Mouse (Mus musculus) MEL (cell line): ENCODE results near the gene Dusp15. TPM values are rescaled to one million over a fixed set of nuclear protein-coding genes. Genes with fewer than 3 reads are reported as not detected.

Source experiments
- DNase-seq: peaks from one replicate; pipeline ENCODE4 v3.0.0; 2011; ENCODE audit warnings: low read depth, low spot score
- H3K27ac ChIP-seq: 2 replicates; pipeline ENCODE4 v1.5.1; 2012; ENCODE audit warnings: low read depth, mild to moderate bottlenecking, control low read depth, low read length, moderate library complexity; ENCODE audit not compliant: control insufficient read depth
- H3K27me3 ChIP-seq, 2 experiments: fragments of 150-350 bp in 1 of 2; sonication (generic) in 1 of 2; 2 replicates each; pipeline ENCODE4 v1.6.1; 2012; ENCODE audit warnings: low read length in 2 of 2, mild to moderate bottlenecking in 2 of 2, improper control_type of control experiment in 1 of 2, moderate library complexity in 1 of 2; ENCODE audit not compliant: insufficient read depth in 2 of 2, control insufficient read depth in 1 of 2
- H3K36me3 ChIP-seq, 2 experiments: 2 replicates each; pipeline ENCODE4 v1.6.1; 2012 to 2014; ENCODE audit warnings: low read length in 2 of 2, improper control_type of control experiment in 1 of 2, inconsistent platforms in 1 of 2, mild to moderate bottlenecking in 1 of 2; ENCODE audit not compliant: insufficient read depth in 2 of 2, control insufficient read depth in 1 of 2
- H3K4me1 ChIP-seq, 2 experiments: fragments of 150-350 bp in 1 of 2; sonication (generic) in 1 of 2; 2 replicates each; pipeline ENCODE4 v1.6.1; 2012; ENCODE audit warnings: low read length in 2 of 2, improper control_type of control experiment in 1 of 2, mild to moderate bottlenecking in 1 of 2; ENCODE audit not compliant: insufficient read depth in 2 of 2, control insufficient read depth in 1 of 2
- H3K4me3 ChIP-seq, 2 experiments: fragments of 150-350 bp in 1 of 2; sonication (generic) in 1 of 2; 2 replicates each; pipeline ENCODE4 v1.5.1; 2012; ENCODE audit warnings: low read depth in 2 of 2, low read length in 2 of 2, mild to moderate bottlenecking in 2 of 2, moderate library complexity in 2 of 2, control low read depth in 1 of 2, improper control_type of control experiment in 1 of 2; ENCODE audit not compliant: control insufficient read depth in 1 of 2, insufficient read depth in 1 of 2
- H3K79me2 ChIP-seq: 2 replicates; pipeline ENCODE4 v1.6.1; 2012; ENCODE audit warnings: mild to moderate bottlenecking, low read length, moderate library complexity; ENCODE audit not compliant: control insufficient read depth, poor library complexity, insufficient read depth
- H3K9ac ChIP-seq: 2 replicates; pipeline ENCODE4 v1.6.1; 2012; ENCODE audit warnings: low read depth, mild to moderate bottlenecking, control low read depth, low read length, moderate library complexity; ENCODE audit not compliant: control insufficient read depth, poor library complexity, severe bottlenecking
- H3K9me3 ChIP-seq: fragments of 150-350 bp; sonication (generic); replicated peaks from 2 replicates; pipeline ENCODE4 v1.6.1; 2012; ENCODE audit warnings: mild to moderate bottlenecking, low read length, improper control_type of control experiment, moderate library complexity; ENCODE audit not compliant: insufficient read depth
- BHLHE40 ChIP-seq: IDR thresholded peaks from 2 replicates; pipeline ENCODE4 v1.6.1; 2012; ENCODE audit warnings: low read depth, mild to moderate bottlenecking, inconsistent platforms, low read length, improper control_type of control experiment, borderline replicate concordance
- CHD1 ChIP-seq: IDR thresholded peaks from 2 replicates; pipeline ENCODE4 v1.6.1; 2012; ENCODE audit warnings: low read depth, mild to moderate bottlenecking, inconsistent platforms, low read length, improper control_type of control experiment
- CTCF ChIP-seq, 3 experiments: IDR thresholded peaks in 2 of 3; conservative IDR thresholded peaks in 1 of 3; 2 replicates each; pipeline ENCODE4 v1.5.1; 2011 to 2012; ENCODE audit warnings: low read length in 3 of 3, low read depth in 2 of 3, mild to moderate bottlenecking in 2 of 3, improper control_type of control experiment in 1 of 3, inconsistent platforms in 1 of 3, mixed read lengths in 1 of 3, moderate library complexity in 1 of 3; ENCODE audit not compliant: control insufficient read depth in 1 of 3, insufficient read depth in 1 of 3, poor library complexity in 1 of 3, severe bottlenecking in 1 of 3
- EP300 ChIP-seq, 2 experiments: IDR thresholded peaks; 2 replicates each; pipeline ENCODE4 v1.6.1; 2011; ENCODE audit warnings: improper control_type of control experiment in 2 of 2, low read length in 2 of 2, low read depth in 1 of 2, mild to moderate bottlenecking in 1 of 2
- ETS1 ChIP-seq: IDR thresholded peaks from 2 replicates; pipeline ENCODE4 v1.6.1; 2012; ENCODE audit warnings: low read depth, mild to moderate bottlenecking, inconsistent platforms, low read length, improper control_type of control experiment, moderate library complexity
- GABPA ChIP-seq: IDR thresholded peaks from 2 replicates; pipeline ENCODE4 v1.6.1; 2012; ENCODE audit warnings: low read depth, mild to moderate bottlenecking, inconsistent platforms, low read length, improper control_type of control experiment, moderate library complexity
- MAFK ChIP-seq: IDR thresholded peaks from 2 replicates; pipeline ENCODE4 v1.6.1; 2011; ENCODE audit warnings: low read depth, mild to moderate bottlenecking, low read length, improper control_type of control experiment, borderline replicate concordance
- MAX ChIP-seq: IDR thresholded peaks from 2 replicates; pipeline ENCODE4 v1.6.1; 2011; ENCODE audit warnings: low read length, improper control_type of control experiment
- MEF2A ChIP-seq: IDR thresholded peaks from 2 replicates; pipeline ENCODE4 v1.6.1; 2014; ENCODE audit warnings: low read depth, mild to moderate bottlenecking, inconsistent platforms, low read length, improper control_type of control experiment; ENCODE audit not compliant: poor library complexity, insufficient replicate concordance, severe bottlenecking; ENCODE audit errors: extremely low read depth
- MXI1 ChIP-seq: IDR thresholded peaks from 2 replicates; pipeline ENCODE4 v1.6.1; 2011; ENCODE audit warnings: mild to moderate bottlenecking, low read depth, low read length, improper control_type of control experiment
- NRF1 ChIP-seq: IDR thresholded peaks from 2 replicates; pipeline ENCODE4 v1.6.1; 2014; ENCODE audit warnings: low read depth, mild to moderate bottlenecking, inconsistent platforms, low read length, improper control_type of control experiment, moderate library complexity; ENCODE audit not compliant: poor library complexity, insufficient read depth, severe bottlenecking
- POLR2A ChIP-seq, 2 experiments: IDR thresholded peaks; 2 replicates each; pipeline ENCODE4 v1.6.1; 2011 to 2012; ENCODE audit warnings: low read length in 2 of 2, mild to moderate bottlenecking in 2 of 2, control low read depth in 1 of 2, improper control_type of control experiment in 1 of 2, low read depth in 1 of 2, moderate library complexity in 1 of 2; ENCODE audit not compliant: control insufficient read depth in 1 of 2, insufficient read depth in 1 of 2, poor library complexity in 1 of 2
- POLR2AphosphoS5 ChIP-seq: IDR thresholded peaks from 2 replicates; pipeline ENCODE4 v1.6.1; 2012; ENCODE audit warnings: low read depth, borderline replicate concordance, mild to moderate bottlenecking, inconsistent platforms, low read length, moderate library complexity, mixed read lengths
- SIN3A ChIP-seq: IDR thresholded peaks from 2 replicates; pipeline ENCODE4 v1.6.1; 2012; ENCODE audit warnings: low read length, improper control_type of control experiment, inconsistent platforms
- TAL1 ChIP-seq: IDR thresholded peaks from 2 replicates; pipeline ENCODE4 v1.6.1; 2012; ENCODE audit warnings: mild to moderate bottlenecking, inconsistent platforms, low read length, moderate library complexity, mixed read lengths
- TBP ChIP-seq: IDR thresholded peaks from 2 replicates; pipeline ENCODE4 v1.8.0; 2011; ENCODE audit warnings: low read depth, low read length, improper control_type of control experiment
- USF1 ChIP-seq: IDR thresholded peaks from 2 replicates; pipeline ENCODE4 v1.6.1; 2014; ENCODE audit warnings: low read depth, mild to moderate bottlenecking, inconsistent platforms, low read length, improper control_type of control experiment, moderate library complexity
- USF2 ChIP-seq, 2 experiments: IDR thresholded peaks; 2 replicates each; pipeline ENCODE4 v1.6.1; 2011 to 2012; ENCODE audit warnings: improper control_type of control experiment in 2 of 2, low read length in 2 of 2, borderline replicate concordance in 1 of 2, inconsistent platforms in 1 of 2, low read depth in 1 of 2, mild to moderate bottlenecking in 1 of 2; ENCODE audit not compliant: insufficient read depth in 1 of 2
- polyA plus RNA-seq, 2 experiments: library from polyadenylated mRNA; stranded (reverse) in 1 of 2; unstranded in 1 of 2; fragments of >175 nt in 1 of 2; fragments of >200 nt in 1 of 2; gene quantifications; 2 replicates each; pipeline versions ENCODE4 v1.2.1 to v1.2.4; 2012; ENCODE audit warnings: low replicate concordance in 2 of 2, low read depth in 1 of 2; ENCODE audit not compliant: insufficient read length in 2 of 2, insufficient read depth in 1 of 2, missing spikeins in 1 of 2
- total RNA-seq: library from RNA; depleted of rRNA; stranded (reverse); fragments of 300-350 nt; gene quantifications from 2 replicates; pipeline ENCODE4 v1.2.3, GENCODE M21; 2012

Dusp15 gene
- total and polyA plus RNA-seq, 3 experiments = not detected

GRCm38 (mm10) chr2:152902658-152903057 lies 48.8 kb downstream of the Dusp15 start:
- Histone ChIP-seq H3K27ac (no peak overlapping the region), H3K36me3 (no peaks in the 10 kb centered on the region), H3K9me3 (no peaks in the 10 kb centered on the region), H3K9ac (no peak overlapping the region), H3K4me1 (no peaks in the 10 kb centered on the region), H3K79me2 (no peaks in the 10 kb centered on the region), H3K27me3 (no peaks in the 10 kb centered on the region), H3K4me3 (no peak overlapping the region)
- no peak for DNase-seq
- no peak for TF ChIP-seq MAX
- no peak for TF ChIP-seq SIN3A
- TF ChIP-seq TAL1 = no peak
- no peak for TF ChIP-seq MAFK

DNA sequence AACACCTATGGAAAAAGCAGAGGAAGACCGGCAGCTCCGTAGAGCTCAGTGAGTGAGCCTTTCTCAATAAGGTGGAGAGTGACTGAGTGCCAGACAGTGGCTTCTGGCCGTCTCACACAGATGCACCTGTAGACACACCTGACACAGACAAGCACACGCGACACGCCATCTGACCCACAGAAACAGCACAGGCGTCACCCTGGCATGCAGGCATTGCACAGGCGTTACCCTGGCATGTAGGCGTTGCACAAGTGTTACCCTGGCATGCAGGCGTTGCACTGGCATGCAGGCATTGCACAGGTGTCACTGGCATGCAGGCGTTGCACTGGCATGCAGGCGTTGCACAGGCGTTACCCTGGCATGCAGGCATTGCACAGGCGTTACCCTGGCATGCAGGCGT lies 50.2 kb downstream of the Dusp15 start:
- Histone ChIP-seq H3K9me3 (no peaks in the 10 kb centered on the region), H3K79me2 (no peaks in the 10 kb centered on the region), H3K9ac (no peak overlapping the region), H3K4me3 (no peak overlapping the region), H3K27me3 (no peaks in the 10 kb centered on the region), H3K4me1 (no peaks in the 10 kb centered on the region), H3K27ac (no peak overlapping the region), H3K36me3 (no peaks in the 10 kb centered on the region)
- DNase-seq = no peak
- no peak for TF ChIP-seq MAX
- no peak for TF ChIP-seq MEF2A
- no peak for TF ChIP-seq SIN3A
- TF ChIP-seq GABPA = no peak
- TF ChIP-seq MXI1 = no peak
- no peak for TF ChIP-seq USF1
- TF ChIP-seq TBP = no peak
- TF ChIP-seq EP300 (IDR thresholded peaks at IDR 0.05; ENCODE audit: low read depth in 1 of 2, low read length in 2 of 2) = no peak
- TF ChIP-seq BHLHE40 = no peak
- no peak for TF ChIP-seq NRF1
- no peak for TF ChIP-seq USF2 (IDR thresholded peaks at IDR 0.05; ENCODE audit: borderline replicate concordance in 1 of 2, insufficient read depth in 1 of 2, low read depth in 1 of 2, low read length in 2 of 2)
- TF ChIP-seq POLR2AphosphoS5 = no peak
- no peak for TF ChIP-seq CHD1
- TF ChIP-seq POLR2A (IDR thresholded peaks at IDR 0.05; ENCODE audit: control insufficient read depth in 1 of 2, insufficient read depth in 1 of 2, low read depth in 1 of 2, low read length in 2 of 2, poor library complexity in 1 of 2) = no peak
- TF ChIP-seq ETS1 = no peak
- no peak for TF ChIP-seq CTCF (IDR thresholded peaks at IDR 0.05 in 2 of 3, conservative IDR thresholded peaks at IDR 0.05 in 1 of 3; ENCODE audit: control insufficient read depth in 1 of 3, insufficient read depth in 1 of 3, low read depth in 2 of 3, low read length in 3 of 3, poor library complexity in 1 of 3, severe bottlenecking in 1 of 3)
